Mouse (Mus musculus) heart, embryonic 11.5 days (tissue): ENCODE data around the gene Frmd4b. TPM values are rescaled to one million over a fixed set of nuclear protein-coding genes. Genes with fewer than 3 reads are reported as not detected.
A peak's percentile ranks its signal among the peaks of the same experiment; 100 is the strongest.

Experiments used
- ATAC-seq: fragments of 200-750 bp; cut with Nextera tagmentation; replicated peaks from 2 replicates; pipeline ENCODE4 v1.8.0; 2017; ENCODE audit warnings: moderate library complexity; ENCODE audit not compliant: insufficient number of reproducible peaks, low FRiP score, low TSS enrichment
- H3K27ac ChIP-seq: fragments of 300-500 bp; sonication (generic); 2 replicates; pipeline ENCODE4 v1.5.1; 2014; ENCODE audit warnings: mild to moderate bottlenecking, low read depth, low read length
- H3K27me3 ChIP-seq: fragments of 300-500 bp; sonication (generic); 2 replicates; pipeline ENCODE4 v1.6.1; 2014; ENCODE audit warnings: mild to moderate bottlenecking, low read length, mixed read lengths; ENCODE audit not compliant: control insufficient read depth, insufficient read depth
- H3K36me3 ChIP-seq: fragments of 300-500 bp; sonication (generic); 2 replicates; pipeline ENCODE4 v1.6.1; 2014; ENCODE audit warnings: mild to moderate bottlenecking, low read length, moderate library complexity, mixed read lengths; ENCODE audit not compliant: control insufficient read depth, insufficient read depth
- H3K4me1 ChIP-seq: fragments of 300-500 bp; sonication (generic); 2 replicates; pipeline ENCODE4 v1.6.1; 2014; ENCODE audit warnings: low read length; ENCODE audit not compliant: control insufficient read depth, insufficient read depth
- H3K4me2 ChIP-seq: fragments of 300-500 bp; sonication (generic); 2 replicates; pipeline ENCODE4 v1.6.1; 2014; ENCODE audit warnings: mild to moderate bottlenecking, moderate library complexity
- H3K4me3 ChIP-seq: fragments of 300-500 bp; sonication (generic); 2 replicates; pipeline ENCODE4 v1.5.1; 2014; ENCODE audit warnings: low read depth, low read length
- H3K9ac ChIP-seq: fragments of 300-500 bp; sonication (generic); 2 replicates; pipeline ENCODE4 v1.6.1; 2014; ENCODE audit warnings: mild to moderate bottlenecking, low read depth, low read length, moderate library complexity
- H3K9me3 ChIP-seq: fragments of 300-500 bp; sonication (generic); replicated peaks from 2 replicates; pipeline ENCODE4 v1.6.1; 2016; ENCODE audit warnings: low read length; ENCODE audit not compliant: control insufficient read depth
- WGBS: fragments of 180-500 bp; shearing (Covaris S2); extraction: QIAGEN DNeasy Blood & Tissue Kit; methylation state at CpG from one replicate; pipeline ENCODE4 v1.1.7; 2014; ENCODE audit not compliant: insufficient replicate concordance; 5-methylcytosine and 5-hydroxymethylcytosine counted together
- polyA plus RNA-seq: library from polyadenylated mRNA; unstranded; fragments of >200 nt; fragmentation: Nextera tagmentation; extraction: Ambion mirVana; gene quantifications from 2 replicates; pipeline ENCODE4 v1.2.1, GENCODE M21; 2014

The Frmd4b gene
- polyA plus RNA-seq, 1 experiment from 2014 or later = 29.3 TPM

- Histone ChIP-seq H3K4me2 (peak overlapping the region; percentile 49), H3K27ac (no peak overlapping the region), H3K4me3 (no peak overlapping the region), H3K4me1 (peaks cover 7% of the 10 kb centered on the region; the same call in 1 of the 2 replicates), H3K9ac (no peak overlapping the region), H3K36me3 (no peaks in the 10 kb centered on the region), H3K27me3 (no peaks in the 10 kb centered on the region), H3K9me3 (no peaks in the 10 kb centered on the region)
- under 1% methylated on average over 11 of the region's 11 CpGs for WGBS
- no peak for ATAC-seq
Observed at GRCm38 (mm10) chr6:97523118-97523517, 94.2 kb downstream of the Frmd4b start.

DNA sequence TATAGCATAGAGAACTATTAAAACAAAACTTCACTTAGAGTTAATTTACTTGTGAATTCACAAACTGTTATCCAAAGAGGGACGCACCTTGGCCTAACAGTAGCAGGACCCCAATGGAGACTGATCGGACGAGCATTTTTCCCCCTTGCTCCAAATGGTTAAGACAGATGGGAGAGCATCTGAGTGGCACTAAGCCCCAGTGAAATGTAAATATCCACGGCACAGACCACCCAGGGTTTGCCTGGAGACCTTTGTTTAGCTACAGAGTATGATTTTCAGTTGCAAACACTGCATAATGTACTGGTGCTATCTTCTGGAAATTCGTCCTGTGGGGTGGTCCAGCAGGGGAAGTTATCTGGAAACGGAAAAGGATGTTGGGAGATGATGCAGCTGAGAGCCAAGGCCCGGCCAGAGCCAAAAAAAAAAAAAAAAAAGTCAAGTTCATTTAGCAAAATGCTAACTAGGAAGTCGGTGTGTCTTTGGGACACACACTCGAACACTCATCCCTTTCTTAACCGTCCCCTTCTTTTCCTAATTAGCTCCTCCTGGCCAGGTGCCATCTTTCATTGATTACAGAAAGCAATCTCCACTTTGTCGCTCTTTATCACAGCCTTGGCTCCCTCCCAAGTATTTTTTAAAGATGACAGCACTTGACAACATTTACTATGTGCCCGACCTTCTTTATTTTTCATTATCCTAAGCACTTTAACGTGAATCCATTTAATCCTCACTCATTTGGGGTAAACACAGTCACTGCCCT is 95.9 kb downstream of the Frmd4b start:
- Histone ChIP-seq H3K4me2 (no peak overlapping the region), H3K36me3 (no peaks in the 10 kb centered on the region), H3K27me3 (no peaks in the 10 kb centered on the region), H3K27ac (no peak overlapping the region), H3K9me3 (no peaks in the 10 kb centered on the region), H3K9ac (no peak overlapping the region), H3K4me3 (no peak overlapping the region), H3K4me1 (peaks cover 14% of the 10 kb centered on the region)
- no peak for ATAC-seq
- 49% methylated on average over 13 of the region's 13 CpGs for WGBS

GRCm38 (mm10) chr6:97520566-97520965 is 96.8 kb downstream of the Frmd4b start:
- Histone ChIP-seq H3K9ac (no peak overlapping the region), H3K9me3 (no peaks in the 10 kb centered on the region), H3K4me2 (no peak overlapping the region), H3K36me3 (no peaks in the 10 kb centered on the region), H3K27ac (no peak overlapping the region), H3K4me3 (no peak overlapping the region), H3K27me3 (no peaks in the 10 kb centered on the region), H3K4me1 (peaks cover 20% of the 10 kb centered on the region)
- no peak for ATAC-seq
- WGBS = 44% methylated on average over 2 of the region's 2 CpGs

- Histone ChIP-seq H3K27me3 (no peaks in the 10 kb centered on the region), H3K36me3 (no peaks in the 10 kb centered on the region), H3K4me2 (no peak overlapping the region), H3K9me3 (no peaks in the 10 kb centered on the region), H3K4me1 (peaks cover 20% of the 10 kb centered on the region), H3K9ac (no peak overlapping the region), H3K27ac (no peak overlapping the region), H3K4me3 (no peak overlapping the region)
- no peak for ATAC-seq
- 84% methylated on average over 10 of the region's 10 CpGs for WGBS
Observed at GRCm38 (mm10) chr6:97519553-97519952, 97.8 kb downstream of the Frmd4b start.

- WGBS = 8% methylated on average over 2 of the region's 2 CpGs
- ATAC-seq = no peak
- Histone ChIP-seq H3K4me1 (peaks cover 20% of the 10 kb centered on the region), H3K4me3 (no peak overlapping the region), H3K36me3 (no peaks in the 10 kb centered on the region), H3K9me3 (no peaks in the 10 kb centered on the region), H3K9ac (no peak overlapping the region), H3K4me2 (no peak overlapping the region), H3K27ac (0 out of 2 replicates have a peak overlapping the region, but pooled peaks have one; percentile 15), H3K27me3 (no peaks in the 10 kb centered on the region)
Observed at GRCm38 (mm10) chr6:97518467-97518866, 98.9 kb downstream of the Frmd4b start.

DNA sequence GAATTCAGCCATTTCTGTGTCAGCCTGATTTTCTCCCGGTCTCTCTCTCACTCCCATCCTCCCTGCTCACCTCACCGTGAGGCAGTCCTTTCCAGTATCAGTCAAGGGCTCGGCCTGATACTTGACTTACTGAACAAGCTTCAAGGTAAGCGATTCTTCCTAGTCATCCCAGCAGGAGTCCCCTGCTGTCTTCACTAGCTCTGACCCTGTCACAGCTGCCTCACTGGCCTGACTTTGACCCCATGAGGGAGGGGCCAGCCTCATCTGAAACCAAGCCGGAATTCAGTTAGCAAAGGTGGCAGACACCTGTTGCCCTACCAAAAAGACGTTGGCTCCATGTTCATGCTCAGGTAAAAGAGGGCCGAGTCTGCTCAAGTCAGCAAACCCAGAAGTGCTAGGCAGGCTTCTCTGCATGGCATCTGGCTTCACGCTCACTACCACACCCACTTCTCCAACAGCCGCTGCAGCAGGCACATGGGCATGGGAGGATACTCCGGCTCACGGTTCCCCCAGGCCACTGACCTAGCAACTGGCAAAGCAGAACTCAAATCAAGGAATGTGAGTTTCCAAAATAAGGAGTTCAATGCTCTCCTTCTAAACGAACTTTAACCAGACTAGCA is 99.6 kb downstream of the Frmd4b start:
- Histone ChIP-seq H3K36me3 (no peaks in the 10 kb centered on the region), H3K27ac (no peak overlapping the region)
- ATAC-seq = no peak

DNA sequence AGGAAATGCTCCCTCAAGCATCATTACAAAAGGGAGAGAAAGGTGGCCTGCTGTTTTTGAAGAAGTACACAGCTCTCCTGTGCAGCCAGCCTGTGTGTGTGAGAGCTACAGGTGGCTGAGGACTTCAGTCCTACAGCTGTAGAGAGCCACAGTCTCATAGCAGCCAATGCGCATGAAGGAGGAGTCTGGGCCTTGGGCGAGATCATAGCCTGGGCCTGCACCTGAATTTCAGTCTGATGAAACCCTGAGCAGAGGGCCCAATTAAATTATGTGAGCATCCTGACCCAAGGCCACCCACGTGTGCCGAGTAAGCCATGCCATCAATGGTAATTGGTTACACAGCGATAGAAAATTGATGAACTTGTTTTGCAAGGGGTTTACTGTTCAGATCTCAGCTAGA is 100.4 kb downstream of the Frmd4b start:
- Histone ChIP-seq H3K4me2 (no peak overlapping the region), H3K27me3 (no peaks in the 10 kb centered on the region), H3K9me3 (no peaks in the 10 kb centered on the region), H3K36me3 (no peaks in the 10 kb centered on the region), H3K4me3 (no peak overlapping the region), H3K9ac (no peak overlapping the region), H3K4me1 (peaks cover 21% of the 10 kb centered on the region), H3K27ac (no peak overlapping the region)
- no peak for ATAC-seq
- 87% methylated on average over 5 of the region's 5 CpGs for WGBS

More for the DNA sequence above, 99.6 kb downstream of the Frmd4b start:
- WGBS = 41% methylated on average over 12 of the region's 12 CpGs
- Histone ChIP-seq H3K4me1 (peaks cover 20% of the 10 kb centered on the region), H3K4me2 (no peak overlapping the region), H3K4me3 (no peak overlapping the region), H3K27me3 (no peaks in the 10 kb centered on the region), H3K9ac (no peak overlapping the region; the same call in 1 of the 2 replicates), H3K9me3 (no peaks in the 10 kb centered on the region)

- H3K4me3 ChIP-seq = no peak overlapping the region
- H3K36me3 ChIP-seq = no peaks in the 10 kb centered on the region
- peaks cover 28% of the 10 kb centered on the region for H3K4me1 ChIP-seq
- 32% methylated on average over 8 of the region's 8 CpGs for WGBS
- no peak overlapping the region; the same call in 1 of the 2 replicates for H3K9ac ChIP-seq
- H3K27ac ChIP-seq = no peak overlapping the region
- ATAC-seq = no peak
- H3K27me3 ChIP-seq = no peaks in the 10 kb centered on the region
- no peak overlapping the region for H3K4me2 ChIP-seq
- H3K9me3 ChIP-seq = no peaks in the 10 kb centered on the region
Observed at GRCm38 (mm10) chr6:97510771-97511170, 106.6 kb downstream of the Frmd4b start.
